Mouse (Mus musculus): ENCODE data around the gene Fnip2.

DNA sequence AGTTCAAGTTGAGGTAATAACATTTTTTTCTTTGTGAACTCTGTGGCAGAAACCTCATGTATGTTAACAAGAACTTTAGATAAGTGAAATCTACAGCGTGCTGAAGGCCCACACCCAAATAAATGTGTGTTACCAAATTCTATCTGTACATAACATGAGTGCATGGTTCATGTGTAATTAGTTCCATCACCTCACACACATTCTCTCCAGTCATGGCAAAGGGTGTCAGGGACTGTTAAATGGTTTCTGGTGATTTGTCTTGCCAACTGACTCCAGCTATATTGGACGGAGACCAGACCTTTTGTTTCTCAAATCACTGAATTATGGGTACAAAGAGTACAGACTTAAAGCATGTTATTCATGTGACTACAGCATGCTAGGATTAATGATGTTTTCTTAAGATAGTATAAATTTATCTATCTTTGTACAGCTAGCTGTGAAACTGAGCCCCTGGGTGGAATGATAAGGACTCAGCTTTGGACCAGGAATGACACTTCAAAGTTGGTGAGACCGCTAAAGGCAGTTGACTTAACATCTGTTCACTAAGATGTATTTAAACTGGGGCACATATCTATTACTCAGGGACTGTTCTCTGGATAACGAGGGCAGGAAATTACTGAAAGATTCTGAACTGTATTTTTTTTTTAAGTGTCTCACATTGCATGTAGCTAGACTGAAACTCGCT lies 12.4 kb upstream of the Fnip2 start:
- TF ChIP-seq CTCF (IDR thresholded peaks at IDR 0.05; ENCODE audit: borderline replicate concordance, insufficient read depth, low read length) (no peak), POLR2A (IDR thresholded peaks at IDR 0.05; ENCODE audit: low read depth, low read length) (no peak)

Measured in embryonic fibroblast, embryonic 13.5 days (primary cell).